Mouse (Mus musculus) gastrocnemius, adult 2 months (tissue): Measurements from ENCODE around the gene Dram2. TPM values are rescaled to one million over a fixed set of nuclear protein-coding genes. Genes with fewer than 3 reads are reported as not detected.

ENCODE experiments used
- DNase-seq: peaks from one replicate; pipeline ENCODE4 v3.0.0; 2022
- H3K27ac ChIP-seq: fragments of 200-600 bp; 2 replicates; pipeline ENCODE4 v1.8.1; 2022; ENCODE audit warnings: mild to moderate bottlenecking
- H3K4me3 ChIP-seq: fragments of 200-600 bp; 2 replicates; pipeline ENCODE4 v1.8.1; 2022; ENCODE audit warnings: mild to moderate bottlenecking, moderate library complexity
- CTCF ChIP-seq: fragments of 200-600 bp; IDR thresholded peaks from 2 replicates; pipeline ENCODE4 v1.8.1; 2022; ENCODE audit warnings: antibody characterized with exemption, mild to moderate bottlenecking, moderate library complexity
- intact Hi-C: fragments of 180-260 bp; cut with DNase I; formaldehyde crosslinking; loops from one replicate; pipeline ENCODE4 v1.15.1; 2025
- long read RNA-seq, 2 experiments: library from polyadenylated mRNA; stranded (forward); transcript quantifications; one replicate each; pipeline ENCODE4 v2.0.0; 2021
- total RNA-seq, 2 experiments: library from RNA; stranded (reverse); gene quantifications; 2 replicates each; pipeline ENCODE4 v1.2.3; 2021

Dram2 gene
- 100 to 1,000 TPM in 1 of 2 experiments, 10 to 100 TPM in 1; 94.2 to 101 TPM for total RNA-seq
- long read RNA-seq, experiment 1, transcript Dram2-202 (9 exons, 3,271 nt): major isoform, 24 of 39 reads
- long read RNA-seq, experiment 1, partial matches to known transcripts: 1 of 39 reads
- long read RNA-seq, experiment 1, other reads (novel, unspliced or antisense): 13 of 39 reads
- long read RNA-seq, experiment 2, transcript Dram2-202 (9 exons, 3,271 nt): major isoform, 27 of 42 reads
- long read RNA-seq, experiment 2, partial matches to known transcripts: 2 of 42 reads
- long read RNA-seq, experiment 2, other reads (novel, unspliced or antisense): 11 of 42 reads

GRCm38 (mm10) chr3:106547171-106547923 lies at the start of gene Dram2, which contains the start of gene Cept1:
Gene Dram2 (plus strand): TSS chr3:106547798.
Gene Cept1 (minus strand): TSS chr3:106547802.
- intact Hi-C loops: loop anchor here (2.0 to 10.0 kb wide), 2 partner anchors 173 to 583 kb away; partner anchors contain the start of gene Atp5f1
- peak; percentile 94 for DNase-seq
- peak within 1 kb of the TSS; percentile 89 for H3K4me3 ChIP-seq
- TF ChIP-seq CTCF: no peak
- peak within 1 kb of the TSS; percentile 93 for H3K27ac ChIP-seq

- no peak for TF ChIP-seq CTCF
- intact Hi-C loops: no loop called here
- no peak for DNase-seq
These were observed 47.1 kb upstream of the Dram2 start for GRCm38 (mm10) chr3:106500510-106500909.

DNA sequence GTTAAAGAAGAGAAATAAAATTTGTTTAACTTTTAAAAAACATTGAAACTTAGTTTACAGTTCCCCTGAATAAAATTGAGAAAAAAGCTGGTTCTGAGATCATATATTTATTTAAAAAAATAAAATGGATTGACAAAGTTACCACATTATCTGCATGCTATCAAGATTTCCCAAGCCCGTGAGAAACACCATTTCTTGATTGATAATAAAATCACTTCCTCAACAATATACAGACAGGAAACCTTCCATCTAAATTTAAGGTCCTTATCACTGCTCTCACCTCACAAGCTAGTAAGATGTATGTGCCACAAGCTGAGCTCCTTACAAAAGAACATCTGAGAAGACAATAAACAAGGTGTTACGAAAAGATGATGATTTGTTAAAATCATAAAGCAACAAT lies 44.7 kb upstream of the Dram2 start:
- intact Hi-C loops: no loop called here
- H3K27ac ChIP-seq: no peak overlapping the region
- DNase-seq: no peak
- TF ChIP-seq CTCF: no peak
- no peak overlapping the region for H3K4me3 ChIP-seq

More at GRCm38 (mm10) chr3:106500510-106500909, 47.1 kb upstream of the Dram2 start:
- Histone ChIP-seq H3K27ac (no peak overlapping the region), H3K4me3 (no peak overlapping the region)

- Histone ChIP-seq H3K27ac (no peak overlapping the region), H3K4me3 (no peak overlapping the region)
- DNase-seq: no peak
- intact Hi-C loops: no loop called here
- no peak for TF ChIP-seq CTCF
These were observed 36.9 kb upstream of the Dram2 start for GRCm38 (mm10) chr3:106510669-106511068.

GRCm38 (mm10) chr3:106515016-106515415 lies 32.6 kb upstream of the Dram2 start:
- DNase-seq: no peak
- H3K4me3 ChIP-seq: no peak overlapping the region
- no peak overlapping the region for H3K27ac ChIP-seq
- TF ChIP-seq CTCF: no peak
- intact Hi-C loops: no loop called here

- DNase-seq: no peak
- TF ChIP-seq CTCF: no peak
- no peak overlapping the region for H3K27ac ChIP-seq
- H3K4me3 ChIP-seq: no peak overlapping the region
- intact Hi-C loops: no loop called here
These were observed 24.9 kb upstream of the Dram2 start for GRCm38 (mm10) chr3:106522730-106523129.

- H3K27ac ChIP-seq: no peak overlapping the region
- no peak overlapping the region for H3K4me3 ChIP-seq
- no peak for DNase-seq
- intact Hi-C loops: no loop called here
- TF ChIP-seq CTCF: no peak
These were observed 21.2 kb upstream of the Dram2 start for GRCm38 (mm10) chr3:106526411-106526810.

GRCm38 (mm10) chr3:106528032-106528431 lies 19.6 kb upstream of the Dram2 start:
- no peak for TF ChIP-seq CTCF
- Histone ChIP-seq H3K4me3 (no peak overlapping the region), H3K27ac (no peak overlapping the region)
- intact Hi-C loops: no loop called here
- DNase-seq: no peak

GRCm38 (mm10) chr3:106533277-106533676 lies 14.3 kb upstream of the Dram2 start:
- TF ChIP-seq CTCF: no peak
- H3K27ac ChIP-seq: no peak overlapping the region
- H3K4me3 ChIP-seq: no peak overlapping the region
- no peak for DNase-seq
- intact Hi-C loops: no loop called here

- TF ChIP-seq CTCF: no peak
- DNase-seq: no peak
- intact Hi-C loops: loop anchor here (10.0 kb wide), 1 partner anchor 580 kb away; the partner anchor contains the start of gene Atp5f1
- Histone ChIP-seq H3K4me3 (no peak overlapping the region; the same call in 1 of the 2 replicates), H3K27ac (peak overlapping the region; percentile 80)
These were observed 2.8 kb upstream of the Dram2 start for GRCm38 (mm10) chr3:106544721-106545316.

GRCm38 (mm10) chr3:106547924-106548539 lies 434 bp downstream of the Dram2 start:
- Histone ChIP-seq H3K4me3 (peak overlapping the region; percentile 89), H3K27ac (peak overlapping the region; percentile 93)
- no peak for TF ChIP-seq CTCF
- intact Hi-C loops: loop anchor here (2.0 to 10.0 kb wide), 2 partner anchors 173 to 583 kb away; partner anchors contain the start of gene Atp5f1
- no peak for DNase-seq

GRCm38 (mm10) chr3:106548971-106549370 lies 1.4 kb downstream of the Dram2 start:
- peak overlapping the region; percentile 93 for H3K27ac ChIP-seq
- intact Hi-C loops: loop anchor here (10.0 kb wide), 1 partner anchor 584 kb away; the partner anchor contains the start of gene Atp5f1
- TF ChIP-seq CTCF: no peak
- peak overlapping the region; percentile 89 for H3K4me3 ChIP-seq
- DNase-seq: no peak
